Mouse (Mus musculus): ENCODE data around the gene St8sia4. TPM values are rescaled to one million over a fixed set of nuclear protein-coding genes. Genes with fewer than 3 reads are reported as not detected.
A peak's percentile ranks its signal among the peaks of the same experiment; 100 is the strongest.

The St8sia4 gene
- 1.6 and 1.9 TPM in 2 replicates for polyA plus RNA-seq (2015; fragmentation: Nextera tagmentation; extraction: Ambion mirVana)

DNA sequence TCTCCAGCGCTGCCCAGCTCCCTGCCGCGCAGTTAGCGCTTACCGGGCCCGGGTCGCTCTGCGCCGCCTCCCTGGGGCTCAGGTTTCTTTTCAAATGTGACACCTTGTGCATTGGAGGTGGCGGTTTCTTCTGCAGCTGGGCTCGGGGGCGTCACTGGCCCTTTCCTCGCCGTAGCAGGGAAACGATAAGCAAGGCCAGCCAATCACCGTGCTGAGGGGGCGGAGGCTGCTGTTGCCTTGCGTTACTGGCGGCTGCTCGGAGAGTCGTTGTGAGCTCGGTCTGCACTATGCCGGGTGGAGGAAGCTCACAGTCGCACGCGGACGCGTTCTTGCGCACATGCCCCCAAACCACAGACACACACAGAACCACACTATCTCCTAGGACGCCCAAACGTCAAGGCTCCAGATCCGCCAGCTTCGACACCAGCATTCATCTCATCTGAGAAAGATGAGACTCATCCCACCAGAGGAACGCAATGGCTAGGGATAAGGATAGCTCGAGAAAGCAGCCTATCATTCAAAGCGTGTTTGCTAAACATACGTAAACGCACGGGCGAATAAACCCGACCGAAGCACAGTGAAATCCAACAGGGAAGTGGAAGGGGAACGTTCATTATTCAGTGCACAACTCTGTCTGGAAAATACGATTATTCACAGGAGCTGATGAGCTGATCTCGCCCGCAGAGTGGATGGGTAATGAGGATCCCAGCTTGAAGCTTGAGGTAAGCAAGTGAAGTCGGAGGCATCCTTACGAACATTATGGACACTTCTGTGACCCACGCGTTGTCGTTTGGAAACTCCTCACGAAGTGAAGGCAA, at the start of gene St8sia4:
Gene St8sia4, minus strand, starts transcription at position 137 of the 818 bp plus-strand sequence.
- Histone ChIP-seq H3K9me3 (replicated peaks; ENCODE audit: control insufficient read depth, low read length) (no peaks in the 10 kb centered on the region), H3K4me1 (ENCODE audit: control insufficient read depth, low read depth, low read length) (peaks cover 2% of the 10 kb centered on the region), H3K36me3 (ENCODE audit: control insufficient read depth, insufficient read depth) (no peaks in the 10 kb centered on the region), H3K4me2 (ENCODE audit: low read depth, low read length) (peak within 1 kb of the TSS; percentile 60), H3K27ac (ENCODE audit: low read length) (no peak within 1 kb of the TSS), H3K9ac (ENCODE audit: low read depth, low read length) (peak within 1 kb of the TSS; percentile 50; the same call in 1 of the 2 replicates), H3K27me3 (ENCODE audit: control insufficient read depth, insufficient read depth, low read depth, low read length) (peaks cover 7% of the 10 kb centered on the region), H3K4me3 (ENCODE audit: low read depth, low read length) (peak within 1 kb of the TSS; percentile 60)
- peak; percentile 92 for ATAC-seq (ENCODE audit: low read depth)
- WGBS (ENCODE audit: insufficient replicate concordance) = under 1% methylated on average over 52 of the region's 52 CpGs

DNA sequence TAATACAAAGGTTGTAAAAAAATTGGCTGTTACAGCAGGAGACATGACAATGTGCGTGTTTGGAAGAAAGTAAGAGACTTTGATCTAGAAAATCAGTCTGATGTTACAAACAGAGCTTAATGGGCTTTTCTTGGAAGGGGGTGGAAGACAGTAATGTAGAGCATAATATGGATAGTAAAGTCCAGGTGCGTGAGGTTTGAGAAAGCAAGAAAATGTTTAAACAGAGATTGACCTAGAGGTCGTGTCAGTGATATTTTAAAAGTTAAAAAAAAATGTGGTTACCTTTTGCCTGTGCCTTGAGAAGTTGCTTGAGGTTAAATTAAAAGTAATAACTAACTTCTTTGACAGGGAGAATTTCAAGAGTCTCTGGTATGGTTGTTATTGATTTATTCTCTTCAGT, 41.8 kb upstream of the St8sia4 start:
- no peaks in the 10 kb centered on the region for H3K36me3 ChIP-seq (ENCODE audit: control insufficient read depth, insufficient read depth)
- 64% methylated on average over 3 of the region's 3 CpGs for WGBS (ENCODE audit: insufficient replicate concordance)
- ATAC-seq (ENCODE audit: low read depth) = no peak

GRCm38 (mm10) chr1:95699903-95700302, 32.5 kb upstream of the St8sia4 start:
- no peak for ATAC-seq (ENCODE audit: low read depth)
- no peak overlapping the region for H3K4me2 ChIP-seq (ENCODE audit: low read depth, low read length)
- H3K27me3 ChIP-seq (ENCODE audit: control insufficient read depth, insufficient read depth, low read depth, low read length) = no peaks in the 10 kb centered on the region
- H3K4me3 ChIP-seq (ENCODE audit: low read depth, low read length) = no peak overlapping the region
- no peak overlapping the region for H3K27ac ChIP-seq (ENCODE audit: low read length)
- H3K9me3 ChIP-seq (replicated peaks; ENCODE audit: control insufficient read depth, low read length) = no peaks in the 10 kb centered on the region
- H3K4me1 ChIP-seq (ENCODE audit: control insufficient read depth, low read depth, low read length) = no peaks in the 10 kb centered on the region
- H3K9ac ChIP-seq (ENCODE audit: low read depth, low read length) = no peak overlapping the region
- H3K36me3 ChIP-seq (ENCODE audit: control insufficient read depth, insufficient read depth) = no peaks in the 10 kb centered on the region

More for the DNA sequence above, 41.8 kb upstream of the St8sia4 start:
- H3K4me3 ChIP-seq (ENCODE audit: low read depth, low read length) = no peak overlapping the region
- no peaks in the 10 kb centered on the region for H3K9me3 ChIP-seq (replicated peaks; ENCODE audit: control insufficient read depth, low read length)
- no peaks in the 10 kb centered on the region for H3K27me3 ChIP-seq (ENCODE audit: control insufficient read depth, insufficient read depth, low read depth, low read length)
- no peak overlapping the region for H3K27ac ChIP-seq (ENCODE audit: low read length)
- H3K4me1 ChIP-seq (ENCODE audit: control insufficient read depth, low read depth, low read length) = no peaks in the 10 kb centered on the region
- no peak overlapping the region for H3K4me2 ChIP-seq (ENCODE audit: low read depth, low read length)
- H3K9ac ChIP-seq (ENCODE audit: low read depth, low read length) = no peak overlapping the region

- WGBS (ENCODE audit: insufficient replicate concordance) = 31% methylated on average over 3 of the region's 3 CpGs
- no peak overlapping the region for H3K27ac ChIP-seq (ENCODE audit: low read length)
- no peak overlapping the region for H3K4me2 ChIP-seq (ENCODE audit: low read depth, low read length)
- no peaks in the 10 kb centered on the region for H3K9me3 ChIP-seq (replicated peaks; ENCODE audit: control insufficient read depth, low read length)
- no peaks in the 10 kb centered on the region for H3K27me3 ChIP-seq (ENCODE audit: control insufficient read depth, insufficient read depth, low read depth, low read length)
- no peak for ATAC-seq (ENCODE audit: low read depth)
- H3K4me1 ChIP-seq (ENCODE audit: control insufficient read depth, low read depth, low read length) = no peaks in the 10 kb centered on the region
- no peaks in the 10 kb centered on the region for H3K36me3 ChIP-seq (ENCODE audit: control insufficient read depth, insufficient read depth)
- H3K4me3 ChIP-seq (ENCODE audit: low read depth, low read length) = no peak overlapping the region
- H3K9ac ChIP-seq (ENCODE audit: low read depth, low read length) = no peak overlapping the region
These were observed 6.7 kb upstream of the St8sia4 start for GRCm38 (mm10) chr1:95674052-95674451.

- WGBS (ENCODE audit: insufficient replicate concordance) = 15% methylated on average over 5 of the region's 6 CpGs
- Histone ChIP-seq H3K9ac (ENCODE audit: low read depth, low read length) (no peak overlapping the region; the same call in 1 of the 2 replicates), H3K9me3 (replicated peaks; ENCODE audit: control insufficient read depth, low read length) (no peaks in the 10 kb centered on the region), H3K4me1 (ENCODE audit: control insufficient read depth, low read depth, low read length) (peaks cover 2% of the 10 kb centered on the region), H3K4me3 (ENCODE audit: low read depth, low read length) (peak overlapping the region; percentile 60), H3K27ac (ENCODE audit: low read length) (no peak overlapping the region), H3K27me3 (ENCODE audit: control insufficient read depth, insufficient read depth, low read depth, low read length) (peaks cover 7% of the 10 kb centered on the region), H3K4me2 (ENCODE audit: low read depth, low read length) (peak overlapping the region; percentile 60), H3K36me3 (ENCODE audit: control insufficient read depth, insufficient read depth) (no peaks in the 10 kb centered on the region)
- no peak for ATAC-seq (ENCODE audit: low read depth)
These were observed 958 bp upstream of the St8sia4 start for GRCm38 (mm10) chr1:95668253-95668805.

DNA sequence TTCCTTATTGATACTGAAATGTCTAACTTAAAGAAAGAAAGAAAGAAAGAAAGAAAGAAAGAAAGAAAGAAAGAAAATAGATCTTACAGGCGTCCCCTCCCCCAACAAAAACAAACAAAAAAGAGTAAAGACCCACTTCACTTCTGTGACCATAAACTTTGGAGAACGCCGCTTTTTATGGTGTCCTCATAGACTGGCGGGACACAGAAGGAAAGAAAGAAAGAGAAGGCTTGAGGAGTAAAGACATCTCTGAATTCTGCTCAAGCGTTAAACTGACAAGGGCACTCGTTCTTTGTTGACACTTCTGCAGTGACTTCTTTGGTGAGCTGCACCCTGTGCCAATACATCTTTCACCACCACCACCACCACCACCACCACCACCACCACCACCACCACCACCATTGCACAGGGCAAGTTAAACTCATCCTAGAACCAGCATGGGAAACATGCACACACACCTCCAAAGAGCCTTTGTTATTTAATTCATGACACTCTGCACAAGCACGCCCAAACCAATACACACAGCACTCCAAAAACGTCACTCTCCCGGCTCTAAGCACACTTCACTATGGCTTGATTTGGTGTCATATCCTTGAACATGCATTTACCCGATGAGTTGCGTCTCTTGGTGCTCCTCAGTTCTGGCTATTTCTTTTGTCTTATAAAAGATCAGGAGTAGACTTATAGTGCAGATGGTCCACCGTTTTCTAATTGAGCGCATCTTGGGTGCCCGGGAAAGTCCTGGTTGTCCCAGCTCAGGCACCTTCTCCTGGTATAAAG, 640 bp downstream of the St8sia4 start:
- peaks cover 2% of the 10 kb centered on the region for H3K4me1 ChIP-seq (ENCODE audit: control insufficient read depth, low read depth, low read length)
- peak overlapping the region; percentile 50; the same call in 1 of the 2 replicates for H3K9ac ChIP-seq (ENCODE audit: low read depth, low read length)
- no peak overlapping the region for H3K27ac ChIP-seq (ENCODE audit: low read length)
- ATAC-seq (ENCODE audit: low read depth) = no peak
- peak overlapping the region; percentile 60 for H3K4me3 ChIP-seq (ENCODE audit: low read depth, low read length)
- H3K4me2 ChIP-seq (ENCODE audit: low read depth, low read length) = peak overlapping the region; percentile 60
- under 1% methylated on average over 14 of the region's 14 CpGs for whole genome bisulfite sequencing (ENCODE audit: insufficient replicate concordance)
- H3K36me3 ChIP-seq (ENCODE audit: control insufficient read depth, insufficient read depth) = no peaks in the 10 kb centered on the region
- no peaks in the 10 kb centered on the region for H3K9me3 ChIP-seq (replicated peaks; ENCODE audit: control insufficient read depth, low read length)
- H3K27me3 ChIP-seq (ENCODE audit: control insufficient read depth, insufficient read depth, low read depth, low read length) = peaks cover 7% of the 10 kb centered on the region

DNA sequence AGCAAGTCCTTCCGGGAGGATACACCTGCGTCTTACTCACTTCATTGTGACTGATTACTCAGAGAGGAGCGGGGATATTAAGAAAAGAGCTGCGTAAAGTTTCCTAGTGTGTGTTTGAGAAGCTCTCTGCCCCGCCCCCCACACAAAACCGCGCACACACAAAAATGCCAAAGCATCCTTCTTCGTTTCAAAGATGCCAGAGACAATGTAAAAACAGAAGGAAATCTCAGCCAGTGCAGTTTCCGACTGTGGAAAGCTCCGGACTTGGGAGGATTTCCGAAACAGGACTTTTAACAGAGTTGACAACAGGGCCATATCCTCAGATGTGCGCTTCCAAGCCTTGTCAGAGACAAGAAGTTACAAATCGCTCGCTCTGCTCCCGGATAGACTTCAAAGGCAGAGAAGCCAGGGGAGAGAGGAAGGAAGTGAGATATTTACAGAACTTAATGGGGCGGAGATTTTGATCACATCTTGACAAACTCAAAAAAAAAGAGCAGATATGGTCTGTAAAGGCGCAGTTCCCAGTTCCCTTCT, 1.4 kb downstream of the St8sia4 start:
- no peaks in the 10 kb centered on the region for H3K9me3 ChIP-seq (replicated peaks; ENCODE audit: control insufficient read depth, low read length)
- peaks cover 7% of the 10 kb centered on the region for H3K27me3 ChIP-seq (ENCODE audit: control insufficient read depth, insufficient read depth, low read depth, low read length)
- peak overlapping the region; percentile 60 for H3K4me3 ChIP-seq (ENCODE audit: low read depth, low read length)
- WGBS (ENCODE audit: insufficient replicate concordance) = under 1% methylated on average over 17 of the region's 17 CpGs
- no peak for ATAC-seq (ENCODE audit: low read depth)
- no peak overlapping the region for H3K9ac ChIP-seq (ENCODE audit: low read depth, low read length)
- no peaks in the 10 kb centered on the region for H3K36me3 ChIP-seq (ENCODE audit: control insufficient read depth, insufficient read depth)
- H3K27ac ChIP-seq (ENCODE audit: low read length) = peak overlapping the region; percentile 33; the same call in 1 of the 2 replicates
- peaks cover 2% of the 10 kb centered on the region for H3K4me1 ChIP-seq (ENCODE audit: control insufficient read depth, low read depth, low read length)
- peak overlapping the region; percentile 53 for H3K4me2 ChIP-seq (ENCODE audit: low read depth, low read length)

DNA sequence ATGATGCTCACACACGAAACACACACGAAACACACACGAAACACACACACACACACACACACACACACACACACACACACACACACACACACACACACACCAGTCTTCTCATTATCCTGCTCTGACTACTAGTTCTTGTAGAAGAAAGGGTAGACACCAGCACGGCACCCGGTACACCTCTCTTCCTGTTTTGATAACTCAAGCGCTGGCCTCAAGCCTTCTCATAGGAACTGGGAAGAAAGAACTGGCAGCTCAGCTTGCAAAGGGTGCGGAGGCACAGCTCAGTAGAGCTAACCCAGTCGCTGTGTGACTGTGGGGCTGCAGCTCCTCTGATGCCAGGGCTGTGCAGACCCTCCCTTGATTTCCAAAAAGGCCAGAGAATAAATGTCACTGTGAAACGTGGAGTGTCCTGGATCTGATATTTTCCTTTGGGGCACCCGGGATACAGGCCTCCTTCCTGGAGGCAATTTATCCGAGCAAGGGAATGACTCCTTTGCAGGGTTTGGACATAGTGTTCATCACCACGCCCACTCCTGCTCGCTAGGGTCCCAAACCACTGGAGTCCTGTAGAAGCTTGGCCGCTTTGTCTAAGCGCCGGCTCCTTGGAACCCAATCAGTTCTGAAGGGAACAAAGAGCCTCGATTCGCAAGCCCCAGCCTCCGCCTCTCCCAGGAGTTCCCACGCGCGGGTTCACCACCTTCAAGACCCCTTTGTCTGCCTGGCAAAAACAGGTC, 2.2 kb downstream of the St8sia4 start:
- no peak overlapping the region for H3K27ac ChIP-seq (ENCODE audit: low read length)
- H3K4me2 ChIP-seq (ENCODE audit: low read depth, low read length) = peak overlapping the region; percentile 53
- peaks cover 7% of the 10 kb centered on the region for H3K27me3 ChIP-seq (ENCODE audit: control insufficient read depth, insufficient read depth, low read depth, low read length)
- no peaks in the 10 kb centered on the region for H3K36me3 ChIP-seq (ENCODE audit: control insufficient read depth, insufficient read depth)
- no peaks in the 10 kb centered on the region for H3K9me3 ChIP-seq (replicated peaks; ENCODE audit: control insufficient read depth, low read length)
- H3K4me3 ChIP-seq (ENCODE audit: low read depth, low read length) = peak overlapping the region; percentile 38
- no peak overlapping the region for H3K9ac ChIP-seq (ENCODE audit: low read depth, low read length)
- peaks cover 2% of the 10 kb centered on the region for H3K4me1 ChIP-seq (ENCODE audit: control insufficient read depth, low read depth, low read length)
- 14% methylated on average over 22 of the region's 22 CpGs for WGBS (ENCODE audit: insufficient replicate concordance)
- ATAC-seq (ENCODE audit: low read depth) = no peak

Data from liver, embryonic 16.5 days (tissue).